Mouse (Mus musculus) forebrain, embryonic 11.5 days (tissue): ENCODE data around the gene Vmn2r7. TPM values are rescaled to one million over a fixed set of nuclear protein-coding genes. Genes with fewer than 3 reads are reported as not detected.
A peak's percentile ranks its signal among the peaks of the same experiment; 100 is the strongest.
"Not testable (repeated sequence)": the region's sequence is repeated elsewhere in the genome, so short reads cannot be mapped to it uniquely, and the experiment has no call there.

Source experiments
- ATAC-seq: fragments of 200-750 bp; cut with Nextera tagmentation; replicated peaks from 2 replicates; pipeline ENCODE4 v1.8.0; 2017; ENCODE audit warnings: moderate TSS enrichment; ENCODE audit not compliant: low FRiP score
- DNase-seq: peaks from one replicate; pipeline ENCODE4 v3.0.0-alpha.2; 2017; ENCODE audit warnings: low spot score
- H3K27ac ChIP-seq: fragments of 300-500 bp; sonication (generic); 2 replicates; pipeline ENCODE4 v1.5.1; 2014; ENCODE audit warnings: low read depth, low read length
- H3K27me3 ChIP-seq: fragments of 300-500 bp; sonication (generic); 2 replicates; pipeline ENCODE4 v1.6.1; 2014; ENCODE audit warnings: mild to moderate bottlenecking, low read length, mixed read lengths; ENCODE audit not compliant: control insufficient read depth, insufficient read depth
- H3K36me3 ChIP-seq: fragments of 300-500 bp; sonication (generic); 2 replicates; pipeline ENCODE4 v1.6.1; 2014; ENCODE audit warnings: mild to moderate bottlenecking, low read length, moderate library complexity, mixed read lengths; ENCODE audit not compliant: control insufficient read depth, insufficient read depth
- H3K4me1 ChIP-seq: fragments of 300-500 bp; sonication (generic); replicated peaks from 2 replicates; pipeline ENCODE4 v1.6.1; 2014; ENCODE audit warnings: low read length, mixed read lengths; ENCODE audit not compliant: control insufficient read depth, insufficient read depth
- H3K4me2 ChIP-seq: fragments of 300-500 bp; sonication (generic); 2 replicates; pipeline ENCODE4 v1.6.1; 2014; ENCODE audit warnings: low read depth, mild to moderate bottlenecking, low read length, moderate library complexity, mixed read lengths; ENCODE audit not compliant: severe bottlenecking
- H3K4me3 ChIP-seq: fragments of 300-500 bp; sonication (generic); 2 replicates; pipeline ENCODE4 v1.5.1; 2014; ENCODE audit warnings: low read depth, low read length
- H3K9ac ChIP-seq: fragments of 300-500 bp; sonication (generic); 2 replicates; pipeline ENCODE4 v1.6.1; 2014; ENCODE audit warnings: low read length
- H3K9me3 ChIP-seq: fragments of 300-500 bp; sonication (generic); 2 replicates; pipeline ENCODE4 v1.6.1; 2016; ENCODE audit warnings: low read length, mixed read lengths; ENCODE audit not compliant: control insufficient read depth
- WGBS: fragments of 180-500 bp; shearing (Covaris S2); extraction: QIAGEN DNeasy Blood & Tissue Kit; methylation state at CpG from one replicate; pipeline ENCODE4 v1.1.7; 2014; 5-methylcytosine and 5-hydroxymethylcytosine counted together
- polyA plus RNA-seq: library from polyadenylated mRNA; unstranded; fragments of >200 nt; fragmentation: Nextera tagmentation; extraction: Ambion mirVana; gene quantifications from 2 replicates; pipeline ENCODE4 v1.2.1, GENCODE M21; 2014

The Vmn2r7 gene
- polyA plus RNA-seq, result not detected in 2 replicates

- not testable (repeated sequence) for H3K36me3 ChIP-seq, H3K4me1 ChIP-seq, H3K9ac ChIP-seq, H3K9me3 ChIP-seq, H3K4me2 ChIP-seq, ATAC-seq, H3K27ac ChIP-seq, DNase-seq, H3K27me3 ChIP-seq, H3K4me3 ChIP-seq
- 85% methylated on average over 2 of the region's 3 CpGs for WGBS
Measured at GRCm38 (mm10) chr3:64844665-64845064, at the start of gene Vmn2r7. Vmn2r7 (minus strand) TSS chr3:64844765.

- H3K27ac ChIP-seq, result no peak overlapping the region
Measured at GRCm38 (mm10) chr3:64889725-64890124, 45.2 kb upstream of the Vmn2r7 start.

GRCm38 (mm10) chr3:64878199-64878977 lies 33.8 kb upstream of the Vmn2r7 start:
- Histone ChIP-seq H3K9me3 (no peaks in the 10 kb centered on the region), H3K27me3 (no peaks in the 10 kb centered on the region), H3K4me3 (no peak overlapping the region), H3K27ac (no peak overlapping the region), H3K4me2 (no peak overlapping the region), H3K4me1 (no peaks in the 10 kb centered on the region), H3K36me3 (no peaks in the 10 kb centered on the region), H3K9ac (no peak overlapping the region)
- ATAC-seq (no peak), DNase-seq (no peak)
- 54% methylated on average over 3 of the region's 3 CpGs for WGBS

More at GRCm38 (mm10) chr3:64889725-64890124, 45.2 kb upstream of the Vmn2r7 start:
- ATAC-seq, result no peak
- H3K27me3 ChIP-seq, result no peaks in the 10 kb centered on the region
- no peak overlapping the region for H3K4me2 ChIP-seq
- H3K4me1 ChIP-seq, result no peaks in the 10 kb centered on the region
- H3K9ac ChIP-seq, result no peak overlapping the region
- WGBS, result 76% methylated on average over 1 of the region's 1 CpGs
- no peaks in the 10 kb centered on the region for H3K36me3 ChIP-seq
- DNase-seq, result no peak
- H3K9me3 ChIP-seq, result no peaks in the 10 kb centered on the region
- no peak overlapping the region for H3K4me3 ChIP-seq

GRCm38 (mm10) chr3:64876669-64877068 lies 32.1 kb upstream of the Vmn2r7 start:
- no peak overlapping the region for H3K4me3 ChIP-seq
- H3K4me1 ChIP-seq, result no peaks in the 10 kb centered on the region
- H3K9ac ChIP-seq, result no peak overlapping the region
- no peaks in the 10 kb centered on the region for H3K36me3 ChIP-seq
- no peak overlapping the region for H3K27ac ChIP-seq
- H3K4me2 ChIP-seq, result no peak overlapping the region
- no peak for DNase-seq
- ATAC-seq, result no peak
- WGBS, result 56% methylated on average over 1 of the region's 1 CpGs
- no peaks in the 10 kb centered on the region for H3K9me3 ChIP-seq
- no peaks in the 10 kb centered on the region for H3K27me3 ChIP-seq

- Histone ChIP-seq H3K4me2 (no peak overlapping the region), H3K27me3 (no peaks in the 10 kb centered on the region), H3K36me3 (no peaks in the 10 kb centered on the region), H3K9me3 (no peaks in the 10 kb centered on the region), H3K9ac (no peak overlapping the region), H3K4me3 (no peak overlapping the region), H3K27ac (no peak overlapping the region), H3K4me1 (no peaks in the 10 kb centered on the region)
- no peak for DNase-seq
- ATAC-seq, result no peak
- 93% methylated on average over 2 of the region's 2 CpGs for WGBS
Measured at GRCm38 (mm10) chr3:64842881-64843280, 1.7 kb downstream of the Vmn2r7 start.

- ATAC-seq (0 out of 2 replicates have a peak, but pooled peaks have one; percentile 46), DNase-seq (peak; percentile 76)
- H3K9me3 ChIP-seq, result no peaks in the 10 kb centered on the region
- H3K4me1 ChIP-seq, result no peaks in the 10 kb centered on the region
- 11% methylated on average over 4 of the region's 4 CpGs for WGBS
- H3K27me3 ChIP-seq, result no peaks in the 10 kb centered on the region
- no peak overlapping the region for H3K27ac ChIP-seq
- H3K4me2 ChIP-seq, result no peak overlapping the region
- H3K36me3 ChIP-seq, result no peaks in the 10 kb centered on the region
- H3K9ac ChIP-seq, result no peak overlapping the region
- no peak overlapping the region for H3K4me3 ChIP-seq
Measured at GRCm38 (mm10) chr3:64842299-64842698, 2.3 kb downstream of the Vmn2r7 start.

- Histone ChIP-seq H3K9me3 (no peaks in the 10 kb centered on the region), H3K4me3 (no peak overlapping the region), H3K9ac (no peak overlapping the region), H3K27me3 (no peaks in the 10 kb centered on the region), H3K27ac (no peak overlapping the region), H3K36me3 (no peaks in the 10 kb centered on the region), H3K4me1 (no peaks in the 10 kb centered on the region), H3K4me2 (no peak overlapping the region)
- peak; percentile 80 for ATAC-seq
- DNase-seq, result no peak
- 53% methylated on average over 1 of the region's 1 CpGs for WGBS
Measured at GRCm38 (mm10) chr3:64831134-64831533, 13.4 kb downstream of the Vmn2r7 start.

GRCm38 (mm10) chr3:64791245-64791591 lies 53.3 kb downstream of the Vmn2r7 start:
- H3K4me2 ChIP-seq, result no peak overlapping the region
- H3K36me3 ChIP-seq, result no peaks in the 10 kb centered on the region
- no peaks in the 10 kb centered on the region for H3K9me3 ChIP-seq
- H3K9ac ChIP-seq, result no peak overlapping the region
- H3K27me3 ChIP-seq, result no peaks in the 10 kb centered on the region
- H3K4me3 ChIP-seq, result no peak overlapping the region
- H3K27ac ChIP-seq, result no peak overlapping the region
- ATAC-seq (peak; percentile 51), DNase-seq (no peak)
- no peaks in the 10 kb centered on the region for H3K4me1 ChIP-seq
- 57% methylated on average over 6 of the region's 6 CpGs for WGBS
